Mouse (Mus musculus) intestine, embryonic 16.5 days (tissue): ENCODE results near the gene Mymx. TPM values are rescaled to one million over a fixed set of nuclear protein-coding genes. Genes with fewer than 3 reads are reported as not detected.
"Not testable (repeated sequence)": the region's sequence is repeated elsewhere in the genome, so short reads cannot be mapped to it uniquely, and the experiment has no call there.

ENCODE experiments used
- ATAC-seq: fragments of 200-750 bp; cut with Nextera tagmentation; 2 replicates; pipeline ENCODE4 v1.8.0; 2017; ENCODE audit warnings: moderate TSS enrichment, moderate library complexity
- H3K27ac ChIP-seq: fragments of 300-500 bp; sonication (generic); 2 replicates; pipeline ENCODE4 v1.5.1; 2014; ENCODE audit warnings: mild to moderate bottlenecking, low read length
- H3K27me3 ChIP-seq: fragments of 300-500 bp; sonication (generic); replicated peaks from 2 replicates; pipeline ENCODE4 v1.6.1; 2014; ENCODE audit warnings: low read length, control low read depth, mixed read lengths; ENCODE audit not compliant: control insufficient read depth, insufficient read depth
- H3K36me3 ChIP-seq: fragments of 300-500 bp; sonication (generic); 2 replicates; pipeline ENCODE4 v1.6.1; 2014; ENCODE audit warnings: low read length, control low read depth; ENCODE audit not compliant: control insufficient read depth, insufficient read depth
- H3K4me1 ChIP-seq: fragments of 300-500 bp; sonication (generic); 2 replicates; pipeline ENCODE4 v1.6.1; 2014; ENCODE audit warnings: low read length, control low read depth, mixed read lengths; ENCODE audit not compliant: control insufficient read depth, insufficient read depth
- H3K4me2 ChIP-seq: fragments of 300-500 bp; sonication (generic); 2 replicates; pipeline ENCODE4 v1.6.1; 2014; ENCODE audit warnings: low read depth, low read length, control low read depth
- H3K4me3 ChIP-seq: fragments of 300-500 bp; sonication (generic); 2 replicates; pipeline ENCODE4 v1.5.1; 2014; ENCODE audit warnings: mild to moderate bottlenecking, low read length
- H3K9ac ChIP-seq: fragments of 300-500 bp; sonication (generic); 2 replicates; pipeline ENCODE4 v1.6.1; 2014; ENCODE audit warnings: low read depth, low read length
- H3K9me3 ChIP-seq: fragments of 300-500 bp; sonication (generic); 2 replicates; pipeline ENCODE4 v1.6.1; 2016; ENCODE audit warnings: low read length, control low read depth; ENCODE audit not compliant: control insufficient read depth
- WGBS: fragments of 180-500 bp; shearing (Covaris S2); extraction: QIAGEN DNeasy Blood & Tissue Kit; methylation state at CpG from one replicate; pipeline ENCODE4 v1.1.7; 2014; 5-methylcytosine and 5-hydroxymethylcytosine counted together
- polyA plus RNA-seq: library from polyadenylated mRNA; unstranded; fragments of >200 nt; fragmentation: Nextera tagmentation; extraction: Ambion mirVana; gene quantifications from 2 replicates; pipeline ENCODE4 v1.2.1, GENCODE M21; 2015

Gene Mymx
- polyA plus RNA-seq, 1 experiment from 2014 or later = 0.22 TPM

- Histone ChIP-seq H3K27me3 (no peaks in the 10 kb centered on the region), H3K9me3 (no peaks in the 10 kb centered on the region), H3K27ac (peak overlapping the region; percentile 55), H3K9ac (peak overlapping the region; percentile 69; the same call in 1 of the 2 replicates), H3K4me2 (peak overlapping the region; percentile 89), H3K36me3 (no peaks in the 10 kb centered on the region), H3K4me1 (peaks cover 21% of the 10 kb centered on the region), H3K4me3 (no peak overlapping the region; the same call in 1 of the 2 replicates)
- 41% methylated on average over 13 of the region's 13 CpGs for WGBS
- peak; percentile 54 for ATAC-seq
Observed at GRCm38 (mm10) chr17:45628885-45629855, 27.3 kb upstream of the Mymx start.

DNA sequence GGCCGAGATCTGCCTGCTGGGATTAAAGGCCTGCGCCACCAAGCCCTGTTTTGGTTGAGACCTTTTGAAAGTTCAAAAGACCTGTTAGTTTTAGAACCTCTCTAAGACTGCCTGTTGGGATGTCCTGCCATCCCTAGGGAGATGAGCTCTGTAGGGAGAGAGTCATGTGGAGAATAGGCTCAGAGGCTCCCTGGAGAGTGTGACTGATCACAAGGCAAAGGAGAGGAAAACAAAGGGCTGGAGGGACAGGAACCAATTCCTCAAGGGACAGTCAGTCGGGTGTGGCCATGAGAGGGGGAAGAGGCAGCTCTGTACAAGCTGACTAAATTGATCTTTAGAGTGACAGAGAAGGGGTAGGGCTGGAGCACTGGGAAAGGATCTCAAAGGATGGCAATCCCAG lies 26.3 kb upstream of the Mymx start:
- peaks cover 21% of the 10 kb centered on the region for H3K4me1 ChIP-seq

DNA sequence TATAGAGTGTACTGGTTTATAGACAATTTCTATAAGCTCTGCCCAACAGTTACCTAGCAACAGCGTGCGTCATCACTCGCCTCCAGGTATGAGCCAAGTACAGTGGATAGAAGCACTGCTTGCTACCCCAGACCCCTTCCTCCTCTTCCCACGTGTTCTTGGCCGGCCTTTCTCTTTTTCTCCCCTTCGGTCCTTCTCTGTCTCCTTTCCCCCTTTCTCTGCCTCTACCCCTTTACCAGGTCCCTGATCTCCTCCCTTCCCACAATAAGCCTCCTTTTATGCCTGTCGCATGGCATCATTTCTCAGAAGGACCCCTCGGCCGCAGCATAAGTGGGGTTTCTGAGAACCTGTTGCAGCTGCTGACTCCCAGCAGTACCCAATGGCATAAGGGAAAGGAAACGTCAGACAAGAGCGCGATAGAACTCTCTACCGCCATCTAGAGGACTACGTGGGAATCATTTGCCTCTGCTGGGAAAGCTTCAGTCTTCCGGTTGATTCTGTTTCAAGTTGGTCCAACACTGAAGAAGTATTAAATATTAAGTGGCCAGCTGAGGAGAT lies 24.8 kb upstream of the Mymx start:
- Histone ChIP-seq H3K4me3 (no peak overlapping the region), H3K9ac (no peak overlapping the region; the same call in 1 of the 2 replicates), H3K27ac (no peak overlapping the region), H3K27me3 (no peaks in the 10 kb centered on the region), H3K4me1 (peaks cover 21% of the 10 kb centered on the region), H3K36me3 (no peaks in the 10 kb centered on the region), H3K9me3 (no peaks in the 10 kb centered on the region), H3K4me2 (peak overlapping the region; percentile 33; the same call in 1 of the 2 replicates)
- 26% methylated on average over 15 of the region's 15 CpGs for WGBS
- ATAC-seq = peak; percentile 25; the same call in 1 of the 2 replicates

More for the DNA sequence above, 26.3 kb upstream of the Mymx start:
- no peaks in the 10 kb centered on the region for H3K9me3 ChIP-seq
- ATAC-seq = no peak
- H3K27me3 ChIP-seq = no peaks in the 10 kb centered on the region
- H3K4me2 ChIP-seq = no peak overlapping the region
- H3K27ac ChIP-seq = no peak overlapping the region
- H3K4me3 ChIP-seq = no peak overlapping the region
- H3K9ac ChIP-seq = no peak overlapping the region
- 44% methylated on average over 3 of the region's 3 CpGs for WGBS
- H3K36me3 ChIP-seq = no peaks in the 10 kb centered on the region

DNA sequence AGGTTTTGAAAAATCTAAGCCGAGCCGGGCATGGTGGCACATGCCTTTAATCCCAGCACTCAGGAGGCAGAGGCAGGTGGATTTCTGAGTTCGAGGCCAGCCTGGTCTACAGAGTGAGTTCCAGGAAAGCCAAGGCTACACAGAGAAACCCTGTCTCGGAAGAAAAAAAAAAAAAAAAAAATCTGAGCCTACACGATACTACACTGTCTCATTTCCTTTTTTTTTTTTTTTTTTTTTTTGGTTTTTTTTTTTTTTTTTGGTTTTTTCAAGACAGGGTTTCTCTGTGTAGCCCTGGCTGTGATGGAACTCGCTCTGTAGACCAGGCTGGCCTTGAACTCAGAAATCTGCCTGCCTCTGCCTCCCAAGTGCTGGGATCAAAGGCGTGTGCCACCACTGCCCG lies 21.5 kb upstream of the Mymx start:
- H3K9me3 ChIP-seq, ATAC-seq, H3K27me3 ChIP-seq, H3K9ac ChIP-seq, H3K4me2 ChIP-seq, H3K36me3 ChIP-seq, H3K27ac ChIP-seq, H3K4me1 ChIP-seq, H3K4me3 ChIP-seq: not testable (repeated sequence)
- 87% methylated on average over 8 of the region's 8 CpGs for WGBS

GRCm38 (mm10) chr17:45619386-45620256 lies 17.7 kb upstream of the Mymx start:
- H3K27me3 ChIP-seq = no peaks in the 10 kb centered on the region
- ATAC-seq = peak; percentile 60
- WGBS = 21% methylated on average over 20 of the region's 20 CpGs
- H3K9ac ChIP-seq = peak overlapping the region; percentile 65
- H3K36me3 ChIP-seq = no peaks in the 10 kb centered on the region
- H3K27ac ChIP-seq = peak overlapping the region; percentile 79
- peak overlapping the region; percentile 48 for H3K4me2 ChIP-seq
- H3K4me1 ChIP-seq = peaks cover 10% of the 10 kb centered on the region
- no peaks in the 10 kb centered on the region for H3K9me3 ChIP-seq
- peak overlapping the region; percentile 37 for H3K4me3 ChIP-seq

GRCm38 (mm10) chr17:45618941-45619385 lies 17.1 kb upstream of the Mymx start:
- H3K36me3 ChIP-seq = no peaks in the 10 kb centered on the region
- 12% methylated on average over 8 of the region's 8 CpGs for WGBS
- no peaks in the 10 kb centered on the region for H3K9me3 ChIP-seq
- ATAC-seq = peak; percentile 83
- peak overlapping the region; percentile 37 for H3K4me3 ChIP-seq
- peak overlapping the region; percentile 79 for H3K27ac ChIP-seq
- peak overlapping the region; percentile 65 for H3K9ac ChIP-seq
- H3K4me2 ChIP-seq = peak overlapping the region; percentile 48
- H3K27me3 ChIP-seq = no peaks in the 10 kb centered on the region
- H3K4me1 ChIP-seq = peaks cover 10% of the 10 kb centered on the region

DNA sequence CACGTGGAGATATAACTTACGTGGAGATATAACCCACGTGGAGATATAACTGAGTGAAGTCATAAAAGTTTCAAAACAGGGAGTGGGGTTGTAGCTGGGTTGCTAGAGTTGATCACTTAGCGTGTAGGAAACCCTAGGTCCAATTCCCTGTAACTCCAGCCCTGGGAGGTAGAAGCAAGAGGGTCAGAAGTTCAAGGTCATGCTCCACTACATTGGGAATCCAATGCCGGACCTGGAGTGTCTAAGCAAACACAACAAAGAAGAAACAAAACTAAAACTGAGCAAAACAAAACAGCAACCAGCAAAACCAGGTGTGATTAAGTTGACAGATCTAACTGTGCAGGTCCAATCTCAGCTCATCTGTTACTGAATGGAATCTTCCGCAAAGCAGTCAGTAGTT lies 15.8 kb upstream of the Mymx start:
- 85% methylated on average over 6 of the region's 6 CpGs for WGBS
- no peak for ATAC-seq
- H3K4me3 ChIP-seq = no peak overlapping the region

DNA sequence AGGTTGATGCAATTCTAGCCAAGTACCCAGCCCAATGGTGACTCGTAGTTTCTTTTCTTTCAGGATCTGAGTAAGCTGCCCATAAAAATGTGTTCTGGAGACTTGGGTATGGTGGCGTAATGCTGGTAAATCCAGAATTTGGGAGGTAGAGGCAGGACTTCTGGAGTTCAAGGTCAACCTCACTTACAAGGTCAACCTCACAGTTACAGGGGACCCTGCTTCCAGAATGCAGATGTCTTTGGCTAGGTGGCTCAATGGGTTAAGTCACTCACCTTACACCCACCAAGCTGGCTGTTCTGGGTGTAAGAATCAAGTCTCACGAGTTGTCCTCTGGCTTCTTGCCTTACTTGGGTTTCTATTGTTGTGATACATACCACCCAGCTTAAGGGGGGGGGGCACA lies 14.8 kb upstream of the Mymx start:
- Histone ChIP-seq H3K9me3 (no peaks in the 10 kb centered on the region), H3K4me1 (peaks cover 10% of the 10 kb centered on the region), H3K9ac (no peak overlapping the region), H3K36me3 (no peaks in the 10 kb centered on the region), H3K27ac (no peak overlapping the region), H3K4me3 (no peak overlapping the region), H3K27me3 (no peaks in the 10 kb centered on the region), H3K4me2 (no peak overlapping the region)
- WGBS = 85% methylated on average over 3 of the region's 3 CpGs
- no peak for ATAC-seq

More for the DNA sequence above, 15.8 kb upstream of the Mymx start:
- Histone ChIP-seq H3K27ac (no peak overlapping the region), H3K4me1 (peaks cover 10% of the 10 kb centered on the region), H3K27me3 (no peaks in the 10 kb centered on the region), H3K9ac (no peak overlapping the region), H3K4me2 (no peak overlapping the region), H3K36me3 (no peaks in the 10 kb centered on the region), H3K9me3 (no peaks in the 10 kb centered on the region)
